Mouse (Mus musculus): ENCODE data around the gene Bcl11a.

GRCm38 (mm10) chr11:24095656-24096353, 17.9 kb downstream of the Bcl11a start:
- TF ChIP-seq POLR2A (IDR thresholded peaks at IDR 0.05; ENCODE audit: control insufficient read depth, low read depth, low read length), result no peak
- no peak for TF ChIP-seq CTCF (IDR thresholded peaks at IDR 0.05; ENCODE audit: control insufficient read depth, insufficient read depth, insufficient replicate concordance, low read depth, low read length)
